Mouse (Mus musculus): ENCODE results near the gene Tspear. TPM values are rescaled to one million over a fixed set of nuclear protein-coding genes. Genes with fewer than 3 reads are reported as not detected.

The Tspear gene
- polyA plus RNA-seq, 1 experiment from 2014 or later: 0.16 TPM

DNA sequence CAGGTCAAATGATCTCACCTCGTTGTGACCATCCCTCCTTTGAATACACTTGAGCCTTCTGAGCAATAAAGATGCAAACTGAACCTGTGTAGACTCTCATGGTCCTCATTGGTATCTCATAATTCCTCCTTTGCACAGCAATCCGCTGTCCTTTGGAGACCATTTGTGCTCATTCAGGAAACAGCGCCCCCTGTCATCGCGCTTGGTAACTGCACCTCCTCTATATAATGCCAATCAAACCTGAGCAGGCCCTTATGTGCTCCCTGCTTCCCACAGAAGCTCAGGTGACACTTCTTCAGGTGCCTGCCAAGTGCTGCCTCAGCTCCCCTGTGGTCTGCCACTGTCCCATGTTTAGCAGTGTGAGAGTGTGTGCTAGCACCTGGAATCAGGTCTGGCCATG lies 129.1 kb downstream of the Tspear start:
- ATAC-seq (replicated peaks; ENCODE audit: low FRiP score) (no peak), DNase-seq (ENCODE audit: low spot score) (no peak)
- no peak overlapping the region for H3K27ac ChIP-seq (ENCODE audit: low read depth, low read length)
- no peak overlapping the region for H3K4me2 ChIP-seq
- H3K4me1 ChIP-seq (replicated peaks; ENCODE audit: control insufficient read depth, insufficient read depth, low read length): no peaks in the 10 kb centered on the region
- H3K36me3 ChIP-seq (ENCODE audit: control insufficient read depth, insufficient read depth, low read length): no peaks in the 10 kb centered on the region
- H3K9me3 ChIP-seq (ENCODE audit: control insufficient read depth, low read length): no peaks in the 10 kb centered on the region
- H3K9ac ChIP-seq (ENCODE audit: low read depth, low read length): no peak overlapping the region
- 23% methylated on average over 5 of the region's 5 CpGs for WGBS
- no peak overlapping the region for H3K4me3 ChIP-seq (ENCODE audit: low read depth, low read length)
- no peaks in the 10 kb centered on the region for H3K27me3 ChIP-seq (replicated peaks; ENCODE audit: control insufficient read depth, insufficient read depth, low read length)

DNA sequence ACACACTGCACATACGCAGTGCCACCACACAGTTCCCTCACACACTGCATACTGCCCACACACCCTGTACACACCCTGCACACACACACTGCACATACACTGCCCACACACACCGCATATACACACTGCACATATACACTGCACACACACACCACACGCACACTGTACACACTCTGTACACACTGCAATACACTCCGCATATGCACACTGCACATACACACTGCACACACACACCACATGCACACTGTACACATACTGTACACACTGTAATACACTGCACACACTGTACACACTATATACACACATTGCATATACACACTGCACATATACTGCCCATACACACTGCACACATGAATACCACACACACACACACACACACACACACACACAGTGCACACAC lies 132.2 kb downstream of the Tspear start:
- H3K36me3 ChIP-seq (ENCODE audit: control insufficient read depth, insufficient read depth, low read length): no peaks in the 10 kb centered on the region
- no peak overlapping the region for H3K27ac ChIP-seq (ENCODE audit: low read depth, low read length)
- WGBS: 83% methylated on average over 4 of the region's 4 CpGs
- DNase-seq (ENCODE audit: low spot score): no peak
- H3K4me1 ChIP-seq (replicated peaks; ENCODE audit: control insufficient read depth, insufficient read depth, low read length): no peaks in the 10 kb centered on the region
- H3K4me3 ChIP-seq (ENCODE audit: low read depth, low read length): no peak overlapping the region
- no peak overlapping the region for H3K4me2 ChIP-seq
- no peaks in the 10 kb centered on the region for H3K9me3 ChIP-seq (ENCODE audit: control insufficient read depth, low read length)
- no peaks in the 10 kb centered on the region for H3K27me3 ChIP-seq (replicated peaks; ENCODE audit: control insufficient read depth, insufficient read depth, low read length)
- H3K9ac ChIP-seq (ENCODE audit: low read depth, low read length): no peak overlapping the region
- ATAC-seq (replicated peaks; ENCODE audit: low FRiP score): no peak

DNA sequence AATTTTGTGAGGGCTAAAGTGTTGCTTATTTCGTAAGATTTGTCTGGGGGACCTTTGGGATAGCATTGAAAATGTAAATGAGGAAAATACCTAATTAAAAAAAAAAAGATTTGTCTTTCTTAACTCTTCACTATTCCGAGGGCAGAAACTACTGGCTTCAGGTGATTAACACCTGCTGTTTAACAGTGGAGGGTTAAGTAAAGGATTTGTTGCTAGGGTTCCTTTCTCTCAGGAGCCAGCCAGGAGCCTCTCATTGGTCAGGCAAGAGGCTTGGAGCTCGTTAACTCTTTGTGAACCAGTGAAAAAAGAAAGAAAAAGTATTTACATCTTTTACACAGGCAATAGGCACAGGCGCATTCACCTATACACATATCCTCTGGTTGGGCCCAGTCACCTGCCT lies 132.8 kb downstream of the Tspear start:
- WGBS: 53% methylated on average over 4 of the region's 4 CpGs
- H3K4me3 ChIP-seq (ENCODE audit: low read depth, low read length): no peak overlapping the region
- DNase-seq (ENCODE audit: low spot score) (no peak), ATAC-seq (replicated peaks; ENCODE audit: low FRiP score) (no peak)
- no peaks in the 10 kb centered on the region for H3K9me3 ChIP-seq (ENCODE audit: control insufficient read depth, low read length)
- H3K4me2 ChIP-seq: no peak overlapping the region
- H3K27ac ChIP-seq (ENCODE audit: low read depth, low read length): no peak overlapping the region
- no peaks in the 10 kb centered on the region for H3K4me1 ChIP-seq (replicated peaks; ENCODE audit: control insufficient read depth, insufficient read depth, low read length)
- no peaks in the 10 kb centered on the region for H3K36me3 ChIP-seq (ENCODE audit: control insufficient read depth, insufficient read depth, low read length)
- no peaks in the 10 kb centered on the region for H3K27me3 ChIP-seq (replicated peaks; ENCODE audit: control insufficient read depth, insufficient read depth, low read length)
- no peak overlapping the region for H3K9ac ChIP-seq (ENCODE audit: low read depth, low read length)

DNA sequence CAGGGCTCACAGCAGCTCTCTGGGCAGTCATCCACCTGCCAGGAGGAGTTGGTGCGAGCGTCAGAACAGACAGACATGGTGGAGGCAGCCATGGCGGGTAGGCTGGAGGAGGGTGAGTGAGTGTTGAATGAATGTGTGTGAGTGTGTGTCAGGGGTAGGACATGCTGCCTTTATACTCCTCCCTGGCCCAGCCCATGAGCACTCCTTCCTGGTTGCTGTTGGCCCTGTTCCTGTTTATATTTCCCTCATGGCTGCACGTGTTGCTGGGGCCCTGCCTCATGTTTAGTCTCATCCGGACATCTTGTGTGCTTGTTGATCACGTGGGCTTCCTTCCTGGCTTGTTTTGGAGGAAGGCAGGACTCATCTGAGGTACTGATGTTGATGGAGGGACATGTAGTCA lies 140.6 kb downstream of the Tspear start, which contains the start of gene Krtap10-4:
TSS of gene Krtap10-4 (minus strand) at position 145 of the 400 bp plus-strand sequence.
- H3K9ac ChIP-seq (ENCODE audit: low read depth, low read length): no peak within 1 kb of the TSS
- WGBS: 63% methylated on average over 6 of the region's 6 CpGs
- H3K27ac ChIP-seq (ENCODE audit: low read depth, low read length): no peak within 1 kb of the TSS

DNA sequence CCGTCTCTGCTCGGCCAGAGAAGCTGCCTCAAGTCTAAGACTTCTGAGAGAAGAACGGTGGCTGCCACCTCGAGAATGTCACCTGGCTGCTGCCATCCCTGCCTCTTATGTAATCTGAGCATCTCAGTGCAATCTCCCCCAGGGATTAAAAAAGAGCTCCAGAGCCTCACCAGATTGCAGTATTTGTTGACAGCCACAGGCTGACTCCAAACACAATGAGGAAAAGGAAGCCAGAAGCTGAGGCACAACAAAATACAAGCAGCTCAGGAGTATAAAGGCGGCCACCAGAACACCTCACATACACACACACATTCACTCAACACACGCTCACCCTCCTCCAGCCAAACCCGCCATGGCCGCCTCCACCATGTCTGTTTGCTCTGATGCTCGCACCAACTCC lies 149.3 kb downstream of the Tspear start, which contains the start of gene Krtap10-10:
TSS of gene Krtap10-10 (plus strand) at position 301 of the 400 bp plus-strand sequence.
- no peak for ATAC-seq (replicated peaks; ENCODE audit: low FRiP score)
- WGBS: 65% methylated on average over 9 of the region's 9 CpGs

More for the DNA sequence above, 140.6 kb downstream of the Tspear start, which contains the start of gene Krtap10-4:
- Histone ChIP-seq H3K36me3 (ENCODE audit: control insufficient read depth, insufficient read depth, low read length) (no peaks in the 10 kb centered on the region), H3K9me3 (ENCODE audit: control insufficient read depth, low read length) (no peaks in the 10 kb centered on the region), H3K4me3 (ENCODE audit: low read depth, low read length) (no peak within 1 kb of the TSS), H3K4me2 (no peak within 1 kb of the TSS), H3K4me1 (replicated peaks; ENCODE audit: control insufficient read depth, insufficient read depth, low read length) (no peaks in the 10 kb centered on the region), H3K27me3 (replicated peaks; ENCODE audit: control insufficient read depth, insufficient read depth, low read length) (no peaks in the 10 kb centered on the region)
- DNase-seq (ENCODE audit: low spot score) (no peak), ATAC-seq (replicated peaks; ENCODE audit: low FRiP score) (no peak)

DNA sequence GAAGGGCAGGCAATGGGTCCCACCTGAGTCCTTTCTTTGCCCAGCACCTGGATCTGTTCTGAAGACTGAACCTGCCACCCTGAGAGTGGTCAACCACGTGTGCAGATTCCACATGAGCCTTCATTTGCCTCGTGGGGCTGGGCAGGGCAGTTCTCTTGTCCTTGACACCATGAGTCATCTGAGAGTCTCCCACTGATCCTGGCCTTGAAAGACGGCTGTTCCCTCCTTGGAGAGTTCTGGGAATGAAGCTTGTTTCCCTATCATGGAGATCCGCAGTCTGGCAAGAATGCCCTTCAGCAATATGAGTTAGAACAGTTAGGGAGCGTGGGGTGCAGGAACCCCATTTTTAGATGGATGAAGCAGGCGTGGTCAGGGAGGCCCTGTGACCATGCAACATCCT lies 152.6 kb downstream of the Tspear start:
- Histone ChIP-seq H3K9ac (ENCODE audit: low read depth, low read length) (no peak overlapping the region), H3K4me1 (replicated peaks; ENCODE audit: control insufficient read depth, insufficient read depth, low read length) (no peaks in the 10 kb centered on the region), H3K27me3 (replicated peaks; ENCODE audit: control insufficient read depth, insufficient read depth, low read length) (no peaks in the 10 kb centered on the region), H3K4me3 (ENCODE audit: low read depth, low read length) (no peak overlapping the region), H3K9me3 (ENCODE audit: control insufficient read depth, low read length) (no peaks in the 10 kb centered on the region), H3K27ac (ENCODE audit: low read depth, low read length) (no peak overlapping the region), H3K36me3 (ENCODE audit: control insufficient read depth, insufficient read depth, low read length) (no peaks in the 10 kb centered on the region), H3K4me2 (no peak overlapping the region)
- DNase-seq (ENCODE audit: low spot score): no peak
- no peak for ATAC-seq (replicated peaks; ENCODE audit: low FRiP score)
- 68% methylated on average over 6 of the region's 6 CpGs for WGBS

More for the DNA sequence above, 149.3 kb downstream of the Tspear start, which contains the start of gene Krtap10-10:
- Histone ChIP-seq H3K4me1 (replicated peaks; ENCODE audit: control insufficient read depth, insufficient read depth, low read length) (no peaks in the 10 kb centered on the region), H3K9me3 (ENCODE audit: control insufficient read depth, low read length) (no peaks in the 10 kb centered on the region), H3K4me3 (ENCODE audit: low read depth, low read length) (no peak within 1 kb of the TSS), H3K36me3 (ENCODE audit: control insufficient read depth, insufficient read depth, low read length) (no peaks in the 10 kb centered on the region), H3K27me3 (replicated peaks; ENCODE audit: control insufficient read depth, insufficient read depth, low read length) (no peaks in the 10 kb centered on the region), H3K27ac (ENCODE audit: low read depth, low read length) (no peak within 1 kb of the TSS), H3K9ac (ENCODE audit: low read depth, low read length) (no peak within 1 kb of the TSS), H3K4me2 (no peak within 1 kb of the TSS)
- DNase-seq (ENCODE audit: low spot score): no peak

DNA sequence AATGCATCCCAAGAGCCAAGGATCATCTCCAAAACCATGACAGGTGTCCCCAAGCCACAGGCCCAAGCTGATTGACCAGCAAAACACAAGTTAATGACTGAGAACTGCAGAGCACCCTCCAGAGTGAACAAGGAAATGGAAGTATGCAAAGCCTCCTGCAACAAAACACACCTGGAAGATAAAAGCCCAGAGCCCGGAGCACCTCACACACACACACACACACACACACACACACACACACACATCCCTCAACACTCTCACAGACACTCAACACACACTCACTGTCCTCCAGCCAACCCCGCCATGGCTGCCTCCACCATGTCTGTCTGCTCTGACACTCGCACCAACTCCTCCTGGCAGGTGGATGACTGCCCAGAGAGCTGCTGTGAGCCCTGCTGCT lies 160.1 kb downstream of the Tspear start, which contains the start of gene Gm36176:
TSS of gene Gm36176 (plus strand) at position 301 of the 400 bp plus-strand sequence.
- Histone ChIP-seq H3K27ac (ENCODE audit: low read depth, low read length) (no peak within 1 kb of the TSS), H3K27me3 (replicated peaks; ENCODE audit: control insufficient read depth, insufficient read depth, low read length) (no peaks in the 10 kb centered on the region), H3K4me1 (replicated peaks; ENCODE audit: control insufficient read depth, insufficient read depth, low read length) (no peaks in the 10 kb centered on the region), H3K9me3 (ENCODE audit: control insufficient read depth, low read length) (no peaks in the 10 kb centered on the region), H3K9ac (ENCODE audit: low read depth, low read length) (no peak within 1 kb of the TSS), H3K4me3 (ENCODE audit: low read depth, low read length) (no peak within 1 kb of the TSS), H3K4me2 (no peak within 1 kb of the TSS), H3K36me3 (ENCODE audit: control insufficient read depth, insufficient read depth, low read length) (no peaks in the 10 kb centered on the region)
- ATAC-seq (replicated peaks; ENCODE audit: low FRiP score) (no peak), DNase-seq (ENCODE audit: low spot score) (no peak)
- 50% methylated on average over 3 of the region's 3 CpGs for WGBS

DNA sequence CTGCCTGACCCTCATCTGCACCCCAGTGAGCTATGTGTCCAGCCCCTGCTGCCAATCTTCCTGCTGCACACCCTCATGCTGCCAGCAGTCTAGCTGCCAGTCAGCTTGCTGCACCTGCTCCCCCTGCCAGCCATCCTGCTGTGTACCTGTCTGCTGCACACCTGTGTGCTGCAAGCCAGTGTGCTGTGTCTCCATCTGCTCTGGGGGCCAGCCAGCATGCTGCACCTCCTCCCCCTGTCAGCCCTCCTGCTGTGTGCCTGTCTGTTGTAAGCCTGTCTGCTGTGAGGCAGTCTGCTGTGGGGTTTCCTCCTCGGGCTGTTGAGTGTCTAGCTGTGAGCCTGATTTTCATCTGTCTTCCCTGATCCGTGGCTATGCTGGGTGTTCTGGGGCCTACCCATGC lies 160.6 kb downstream of the Tspear start:
- H3K4me1 ChIP-seq (replicated peaks; ENCODE audit: control insufficient read depth, insufficient read depth, low read length): no peaks in the 10 kb centered on the region
- DNase-seq (ENCODE audit: low spot score) (no peak), ATAC-seq (replicated peaks; ENCODE audit: low FRiP score) (no peak)
- no peaks in the 10 kb centered on the region for H3K9me3 ChIP-seq (ENCODE audit: control insufficient read depth, low read length)
- H3K9ac ChIP-seq (ENCODE audit: low read depth, low read length): no peak overlapping the region
- no peak overlapping the region for H3K4me2 ChIP-seq
- H3K4me3 ChIP-seq (ENCODE audit: low read depth, low read length): no peak overlapping the region
- H3K27ac ChIP-seq (ENCODE audit: low read depth, low read length): no peak overlapping the region
- 26% methylated on average over 2 of the region's 2 CpGs for WGBS
- no peaks in the 10 kb centered on the region for H3K36me3 ChIP-seq (ENCODE audit: control insufficient read depth, insufficient read depth, low read length)
- no peaks in the 10 kb centered on the region for H3K27me3 ChIP-seq (replicated peaks; ENCODE audit: control insufficient read depth, insufficient read depth, low read length)

DNA sequence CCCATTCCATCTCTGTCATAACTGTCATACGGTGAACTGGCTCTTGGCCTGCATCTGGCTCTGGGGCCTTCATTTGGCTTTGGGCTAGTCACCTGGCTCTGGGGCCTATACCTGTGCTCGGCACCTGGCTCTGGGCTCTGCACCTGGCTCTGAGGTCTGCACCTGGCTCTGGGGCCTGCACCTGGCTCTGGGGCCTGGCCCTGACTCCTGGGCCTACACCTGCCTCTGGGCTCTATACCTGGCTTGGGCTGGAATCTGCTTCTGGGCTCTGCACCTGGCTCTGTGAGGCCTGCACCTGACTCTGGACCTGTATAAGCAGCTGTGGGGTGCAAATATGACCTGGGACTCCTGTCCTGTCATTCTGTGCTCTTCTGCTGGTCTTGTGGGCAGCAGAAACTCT lies 161.2 kb downstream of the Tspear start:
- H3K27ac ChIP-seq (ENCODE audit: low read depth, low read length): no peak overlapping the region
- H3K9ac ChIP-seq (ENCODE audit: low read depth, low read length): no peak overlapping the region
- ATAC-seq (replicated peaks; ENCODE audit: low FRiP score) (no peak), DNase-seq (ENCODE audit: low spot score) (no peak)
- H3K4me2 ChIP-seq: no peak overlapping the region
- H3K4me1 ChIP-seq (replicated peaks; ENCODE audit: control insufficient read depth, insufficient read depth, low read length): no peaks in the 10 kb centered on the region
- WGBS: 68% methylated on average over 2 of the region's 2 CpGs
- no peaks in the 10 kb centered on the region for H3K27me3 ChIP-seq (replicated peaks; ENCODE audit: control insufficient read depth, insufficient read depth, low read length)
- no peaks in the 10 kb centered on the region for H3K9me3 ChIP-seq (ENCODE audit: control insufficient read depth, low read length)
- no peaks in the 10 kb centered on the region for H3K36me3 ChIP-seq (ENCODE audit: control insufficient read depth, insufficient read depth, low read length)
- H3K4me3 ChIP-seq (ENCODE audit: low read depth, low read length): no peak overlapping the region
